Mouse (Mus musculus): ENCODE measurements around the gene Brms1. TPM values are rescaled to one million over a fixed set of nuclear protein-coding genes. Genes with fewer than 3 reads are reported as not detected.
A peak's percentile ranks its signal among the peaks of the same experiment; 100 is the strongest.
"Not testable (repeated sequence)": the region's sequence is repeated elsewhere in the genome, so short reads cannot be mapped to it uniquely, and the experiment has no call there.

Gene Brms1
- 47.5 and 47.9 TPM in 2 replicates for polyA plus RNA-seq (2014; fragmentation: Nextera tagmentation; extraction: Ambion mirVana)

DNA sequence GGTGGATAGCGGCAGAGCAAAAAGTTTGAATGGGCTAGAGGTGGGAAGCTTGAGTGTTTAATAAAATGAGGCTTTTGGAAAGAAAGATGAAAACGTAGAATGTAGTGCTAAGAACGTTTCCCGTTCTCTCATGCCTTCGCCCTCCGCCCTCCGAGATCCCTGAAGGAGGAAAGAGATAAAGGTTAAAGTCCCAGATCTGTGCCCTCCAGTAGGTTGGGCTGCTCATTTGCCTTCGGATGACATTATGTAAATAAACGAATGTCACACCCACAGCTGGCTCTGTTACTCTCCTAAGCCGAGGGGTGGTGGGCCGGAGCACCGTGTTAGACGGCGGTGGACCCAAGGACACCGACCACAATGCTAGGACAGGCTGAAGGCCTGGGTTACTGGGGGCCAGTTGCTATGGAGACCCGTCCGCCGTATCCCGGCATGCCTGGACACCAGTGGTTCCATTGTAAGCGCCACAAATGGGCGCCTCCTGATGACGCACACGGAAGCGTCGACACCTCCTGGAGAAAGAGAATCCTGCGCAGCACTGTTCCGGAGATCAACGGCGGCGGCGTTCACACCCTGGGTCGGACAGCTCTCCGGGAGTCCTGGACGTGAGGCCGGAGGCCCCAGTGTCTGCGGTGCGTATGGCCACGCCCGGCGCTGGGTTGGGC, at the start of gene Brms1:
Brms1 (plus strand) TSS at position 493 of the 662 bp plus-strand sequence.
- Histone ChIP-seq H3K27ac (replicated peaks; ENCODE audit: low read depth, low read length) (0 out of 2 replicates have a peak within 1 kb of the TSS, but pooled peaks have one; percentile 4), H3K36me3 (replicated peaks; ENCODE audit: control insufficient read depth, insufficient read depth, low read depth, low read length) (no peaks in the 10 kb centered on the region), H3K4me1 (ENCODE audit: control insufficient read depth, insufficient read depth, low read length) (peaks cover 6% of the 10 kb centered on the region), H3K27me3 (ENCODE audit: control insufficient read depth, insufficient read depth, low read length) (no peaks in the 10 kb centered on the region), H3K4me3 (ENCODE audit: low read depth, low read length) (peak within 1 kb of the TSS; percentile 86), H3K9ac (replicated peaks; ENCODE audit: low read length) (peak within 1 kb of the TSS; percentile 86), H3K4me2 (ENCODE audit: low read depth, low read length) (peak within 1 kb of the TSS; percentile 86), H3K9me3 (replicated peaks; ENCODE audit: control insufficient read depth, low read length) (no peaks in the 10 kb centered on the region)
- 9% methylated on average over 40 of the region's 40 CpGs for WGBS
- peak; percentile 78 for ATAC-seq (replicated peaks; ENCODE audit: insufficient number of reproducible peaks, low FRiP score, low TSS enrichment, low read depth)
- peak; percentile 96 for DNase-seq (ENCODE audit: low spot score)

DNA sequence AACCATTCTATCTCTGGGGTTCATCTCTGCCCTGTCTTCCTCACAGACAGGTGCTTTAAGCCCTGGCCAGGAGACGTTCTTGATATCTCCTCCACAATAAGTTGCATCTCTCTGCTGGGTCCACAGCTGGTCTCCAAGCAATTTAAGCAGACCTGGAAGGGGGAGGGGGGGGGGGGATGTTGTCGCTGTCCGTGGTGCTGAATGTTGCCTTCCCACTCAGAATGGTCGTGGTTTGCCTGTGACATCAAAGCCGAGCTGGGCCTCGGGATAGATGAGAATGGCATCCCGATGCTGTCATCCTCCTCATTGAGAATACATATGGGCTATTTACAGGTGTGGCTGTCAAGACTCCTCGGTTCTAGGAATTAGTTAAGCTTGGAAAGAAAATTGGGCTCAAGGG, 48.8 kb upstream of the Brms1 start:
- WGBS, result 21% methylated on average over 8 of the region's 8 CpGs
- DNase-seq (ENCODE audit: low spot score) (peak; percentile 66), ATAC-seq (replicated peaks; ENCODE audit: insufficient number of reproducible peaks, low FRiP score, low TSS enrichment, low read depth) (no peak)
- Histone ChIP-seq H3K4me1 (ENCODE audit: control insufficient read depth, insufficient read depth, low read length) (no peaks in the 10 kb centered on the region), H3K9ac (replicated peaks; ENCODE audit: low read length) (no peak overlapping the region), H3K4me3 (ENCODE audit: low read depth, low read length) (no peak overlapping the region), H3K27me3 (ENCODE audit: control insufficient read depth, insufficient read depth, low read length) (peaks cover 30% of the 10 kb centered on the region), H3K9me3 (replicated peaks; ENCODE audit: control insufficient read depth, low read length) (no peaks in the 10 kb centered on the region), H3K36me3 (replicated peaks; ENCODE audit: control insufficient read depth, insufficient read depth, low read depth, low read length) (no peaks in the 10 kb centered on the region), H3K27ac (replicated peaks; ENCODE audit: low read depth, low read length) (no peak overlapping the region), H3K4me2 (ENCODE audit: low read depth, low read length) (no peak overlapping the region)

- Histone ChIP-seq H3K36me3 (replicated peaks; ENCODE audit: control insufficient read depth, insufficient read depth, low read depth, low read length) (no peaks in the 10 kb centered on the region), H3K4me1 (ENCODE audit: control insufficient read depth, insufficient read depth, low read length) (no peaks in the 10 kb centered on the region), H3K9me3 (replicated peaks; ENCODE audit: control insufficient read depth, low read length) (no peaks in the 10 kb centered on the region), H3K9ac (replicated peaks; ENCODE audit: low read length) (no peak overlapping the region), H3K27me3 (ENCODE audit: control insufficient read depth, insufficient read depth, low read length) (peaks cover 30% of the 10 kb centered on the region), H3K4me2 (ENCODE audit: low read depth, low read length) (no peak overlapping the region), H3K27ac (replicated peaks; ENCODE audit: low read depth, low read length) (no peak overlapping the region), H3K4me3 (ENCODE audit: low read depth, low read length) (no peak overlapping the region)
- 9% methylated on average over 9 of the region's 9 CpGs for WGBS
- ATAC-seq (replicated peaks; ENCODE audit: insufficient number of reproducible peaks, low FRiP score, low TSS enrichment, low read depth) (no peak), DNase-seq (ENCODE audit: low spot score) (no peak)
Measured at GRCm38 (mm10) chr19:4992904-4993303, 48.2 kb upstream of the Brms1 start.

GRCm38 (mm10) chr19:4994043-4994442, 47.1 kb upstream of the Brms1 start:
- H3K27ac ChIP-seq (replicated peaks; ENCODE audit: low read depth, low read length), result no peak overlapping the region
- DNase-seq (ENCODE audit: low spot score) (no peak), ATAC-seq (replicated peaks; ENCODE audit: insufficient number of reproducible peaks, low FRiP score, low TSS enrichment, low read depth) (no peak)
- no peak overlapping the region for H3K4me2 ChIP-seq (ENCODE audit: low read depth, low read length)
- H3K4me1 ChIP-seq (ENCODE audit: control insufficient read depth, insufficient read depth, low read length), result no peaks in the 10 kb centered on the region
- H3K36me3 ChIP-seq (replicated peaks; ENCODE audit: control insufficient read depth, insufficient read depth, low read depth, low read length), result no peaks in the 10 kb centered on the region
- H3K9ac ChIP-seq (replicated peaks; ENCODE audit: low read length), result no peak overlapping the region
- WGBS, result 60% methylated on average over 5 of the region's 5 CpGs
- no peak overlapping the region for H3K4me3 ChIP-seq (ENCODE audit: low read depth, low read length)
- peaks cover 30% of the 10 kb centered on the region for H3K27me3 ChIP-seq (ENCODE audit: control insufficient read depth, insufficient read depth, low read length)
- no peaks in the 10 kb centered on the region for H3K9me3 ChIP-seq (replicated peaks; ENCODE audit: control insufficient read depth, low read length)

DNA sequence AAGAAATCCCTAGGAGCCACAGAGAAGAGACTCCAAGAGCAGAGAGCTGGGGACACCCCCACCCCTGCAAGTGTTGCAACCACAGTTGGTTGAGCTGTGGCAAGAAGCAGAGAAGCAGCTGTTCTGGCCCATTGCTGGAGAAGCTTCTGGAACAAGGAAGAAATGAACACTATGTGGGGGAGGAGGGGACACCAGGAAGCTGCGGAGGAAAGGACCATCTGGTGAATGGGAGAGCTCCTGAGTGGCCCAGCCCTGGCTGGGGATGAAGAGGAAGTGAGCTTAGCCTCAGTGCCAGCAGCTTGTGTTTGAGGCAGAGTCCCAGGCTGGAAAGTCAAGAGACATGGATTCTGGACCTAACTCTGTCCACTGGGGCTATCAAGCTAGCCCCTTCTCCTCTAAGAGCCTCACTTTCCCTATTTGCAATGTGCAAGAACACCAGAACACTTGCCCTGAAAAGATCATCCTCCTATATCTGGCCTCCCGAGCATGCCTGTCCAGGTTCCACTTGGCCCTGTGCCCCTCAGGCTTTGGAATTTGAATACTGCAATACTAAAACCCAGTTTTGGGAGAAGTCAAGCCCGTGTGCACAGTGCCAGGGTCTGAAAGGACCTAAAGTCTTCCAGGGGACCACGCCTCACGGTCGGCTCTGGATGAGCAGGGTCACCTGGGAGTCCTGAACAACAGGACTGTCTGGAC, 41.6 kb upstream of the Brms1 start:
- DNase-seq (ENCODE audit: low spot score), result no peak
- no peak overlapping the region for H3K27ac ChIP-seq (replicated peaks; ENCODE audit: low read depth, low read length)
- no peaks in the 10 kb centered on the region for H3K27me3 ChIP-seq (ENCODE audit: control insufficient read depth, insufficient read depth, low read length)
- H3K9ac ChIP-seq (replicated peaks; ENCODE audit: low read length), result no peak overlapping the region
- 0 out of 2 replicates have a peak, but pooled peaks cover 2% of the 10 kb centered on the region for H3K4me1 ChIP-seq (ENCODE audit: control insufficient read depth, insufficient read depth, low read length)
- WGBS, result 74% methylated on average over 6 of the region's 6 CpGs
- ATAC-seq (replicated peaks; ENCODE audit: insufficient number of reproducible peaks, low FRiP score, low TSS enrichment, low read depth), result no peak
- H3K9me3 ChIP-seq (replicated peaks; ENCODE audit: control insufficient read depth, low read length), result no peaks in the 10 kb centered on the region
- H3K4me2 ChIP-seq (ENCODE audit: low read depth, low read length), result no peak overlapping the region
- H3K36me3 ChIP-seq (replicated peaks; ENCODE audit: control insufficient read depth, insufficient read depth, low read depth, low read length), result no peaks in the 10 kb centered on the region
- H3K4me3 ChIP-seq (ENCODE audit: low read depth, low read length), result no peak overlapping the region

GRCm38 (mm10) chr19:5001666-5002406, 39.3 kb upstream of the Brms1 start:
- peak; percentile 91 for ATAC-seq (replicated peaks; ENCODE audit: insufficient number of reproducible peaks, low FRiP score, low TSS enrichment, low read depth)
- Histone ChIP-seq H3K4me3 (ENCODE audit: low read depth, low read length) (peak overlapping the region; percentile 19; the same call in 1 of the 2 replicates), H3K27me3 (ENCODE audit: control insufficient read depth, insufficient read depth, low read length) (no peaks in the 10 kb centered on the region), H3K27ac (replicated peaks; ENCODE audit: low read depth, low read length) (no peak overlapping the region), H3K4me1 (ENCODE audit: control insufficient read depth, insufficient read depth, low read length) (0 out of 2 replicates have a peak, but pooled peaks cover 2% of the 10 kb centered on the region), H3K9ac (replicated peaks; ENCODE audit: low read length) (peak overlapping the region; percentile 26; the same call in 1 of the 2 replicates), H3K4me2 (ENCODE audit: low read depth, low read length) (peak overlapping the region; percentile 35), H3K36me3 (replicated peaks; ENCODE audit: control insufficient read depth, insufficient read depth, low read depth, low read length) (no peaks in the 10 kb centered on the region), H3K9me3 (replicated peaks; ENCODE audit: control insufficient read depth, low read length) (no peaks in the 10 kb centered on the region)
- DNase-seq (ENCODE audit: low spot score), result peak; percentile 92
- WGBS, result under 1% methylated on average over 39 of the region's 39 CpGs

- 61% methylated on average over 2 of the region's 2 CpGs for WGBS
Measured at GRCm38 (mm10) chr19:5003644-5004043, 37.5 kb upstream of the Brms1 start.

More at GRCm38 (mm10) chr19:5003644-5004043, 37.5 kb upstream of the Brms1 start:
- not testable (repeated sequence) for H3K4me3 ChIP-seq (ENCODE audit: low read depth, low read length); H3K36me3 ChIP-seq (replicated peaks; ENCODE audit: control insufficient read depth, insufficient read depth, low read depth, low read length); H3K9me3 ChIP-seq (replicated peaks; ENCODE audit: control insufficient read depth, low read length); H3K27ac ChIP-seq (replicated peaks; ENCODE audit: low read depth, low read length); H3K9ac ChIP-seq (replicated peaks; ENCODE audit: low read length); H3K4me1 ChIP-seq (ENCODE audit: control insufficient read depth, insufficient read depth, low read length); H3K27me3 ChIP-seq (ENCODE audit: control insufficient read depth, insufficient read depth, low read length); ATAC-seq (replicated peaks; ENCODE audit: insufficient number of reproducible peaks, low FRiP score, low TSS enrichment, low read depth); DNase-seq (ENCODE audit: low spot score); H3K4me2 ChIP-seq (ENCODE audit: low read depth, low read length)

All from embryonic facial prominence, embryonic 11.5 days (tissue).